Mouse (Mus musculus): Measurements from ENCODE around the gene Entpd1.

GRCm38 (mm10) chr19:40614811-40615210, 2.6 kb downstream of the Entpd1 start:
- TF ChIP-seq CTCF (IDR thresholded peaks at IDR 0.05; ENCODE audit: low read depth) (no peak), EP300 (optimal IDR thresholded peaks at IDR 0.05) (no peak)

Data from stomach, postnatal 0 days (tissue).